Mouse (Mus musculus) layer of hippocampus, postnatal 14 days (tissue): ENCODE data around the gene Cdk7. TPM values are rescaled to one million over a fixed set of nuclear protein-coding genes. Genes with fewer than 3 reads are reported as not detected.

Source experiments
- total RNA-seq, 2 experiments: library from RNA; stranded (reverse); gene quantifications; 2 replicates each; pipeline ENCODE4 v1.2.3; 2021

Gene Cdk7
- total RNA-seq, 2 experiments from 2014 or later: 35.7 to 37.0 TPM

Other genes starting within 250 kb of the Cdk7 start
- 10 to 100 TPM; 41.6 to 42.2 TPM for gene Gtf2h2, start 238.4 kb downstream of the Cdk7 start, total RNA-seq
- 10 to 100 TPM; 11.9 to 16.4 TPM for gene Ocln, start 178.2 kb downstream of the Cdk7 start, total RNA-seq
- gene Marveld2, start 114.0 kb downstream of the Cdk7 start, total RNA-seq: 1 to 10 TPM; 1.7 to 2.0 TPM
- gene Ak6, start 80.0 kb downstream of the Cdk7 start, total RNA-seq: 10 to 100 TPM; 91.5 to 100.0 TPM
- 10 to 100 TPM; 12.0 to 13.2 TPM for gene Rad17, start 79.9 kb downstream of the Cdk7 start, total RNA-seq
- 10 to 100 TPM; 23.6 to 26.5 TPM for gene Taf9, start 79.4 kb downstream of the Cdk7 start, total RNA-seq
- under 1 TPM; 0.36 to 0.53 TPM for gene Ccdc125, start 61.2 kb downstream of the Cdk7 start, total RNA-seq
- 10 to 100 TPM; 49.0 to 58.9 TPM for gene Mrps36, start 13.7 kb upstream of the Cdk7 start, total RNA-seq
- 1 to 10 TPM in 1 of 2 experiments, under 1 TPM in 1; 0.81 to 1.3 TPM for gene Cenph, start 45.0 kb upstream of the Cdk7 start, total RNA-seq
- 1 to 10 TPM; 3.5 to 3.6 TPM for gene Ccnb1, start 55.6 kb upstream of the Cdk7 start, total RNA-seq
- 10 to 100 TPM; 35.3 to 37.4 TPM for gene Slc30a5, start 102.5 kb upstream of the Cdk7 start, total RNA-seq